Comparison of ENCODE assay signal across 11 mouse cellular contexts in genomic region chr2:68563331-68563730, GRCm38 (mm10). TPM values are rescaled to one million over a fixed set of nuclear protein-coding genes. Genes with fewer than 3 reads are reported as not detected.
DNase-seq lines count a peak whose midpoint lies in the region; ATAC-seq and TF ChIP-seq lines count a peak whose summit lies in the region.
"Had no signal": no experiment of that assay in that cellular context is flagged by ENCODE, and none has a peak within 500 bp of the region (broad histone marks: within the 10 kb centered on the region; RNA-seq: fewer than 3 reads in every experiment).

No protein-coding gene starts in this region.

- no peak overlapping the region for H3K9ac ChIP-seq in intestine, embryonic 15.5 days
- H3K9ac ChIP-seq in intestine, embryonic 16.5 days (ENCODE audit: low read depth, low read length), result no peak overlapping the region
- H3K9ac ChIP-seq in forebrain, postnatal 0 days, result no peak overlapping the region
- no peak overlapping the region for H3K9ac ChIP-seq in midbrain, embryonic 14.5 days (replicated peaks; ENCODE audit: low read length)
- H3K9ac ChIP-seq: embryonic facial prominence, embryonic 12.5 days; stomach, embryonic 15.5 days had no signal

- no peaks in the 10 kb centered on the region for H3K36me3 ChIP-seq in intestine, embryonic 15.5 days
- H3K36me3 ChIP-seq in intestine, embryonic 16.5 days (ENCODE audit: control insufficient read depth, insufficient read depth, low read length), result no peaks in the 10 kb centered on the region
- H3K36me3 ChIP-seq in forebrain, postnatal 0 days (ENCODE audit: insufficient read depth), result no peaks in the 10 kb centered on the region
- no peaks in the 10 kb centered on the region for H3K36me3 ChIP-seq in midbrain, embryonic 14.5 days (ENCODE audit: control insufficient read depth, insufficient read depth, low read length)
- H3K36me3 ChIP-seq: embryonic facial prominence, embryonic 12.5 days; stomach, embryonic 15.5 days had no signal

- H3K27ac ChIP-seq in intestine, embryonic 15.5 days, result no peak overlapping the region
- H3K27ac ChIP-seq in intestine, embryonic 16.5 days (ENCODE audit: low read length), result no peak overlapping the region
- H3K27ac ChIP-seq in forebrain, postnatal 0 days (ENCODE audit: low read depth, low read length), result no peak overlapping the region
- no peak overlapping the region for H3K27ac ChIP-seq in midbrain, embryonic 14.5 days (replicated peaks; ENCODE audit: low read depth, low read length)
- H3K27ac ChIP-seq: embryonic facial prominence, embryonic 12.5 days; stomach, embryonic 15.5 days had no signal

- WGBS in intestine, embryonic 15.5 days, result 9% methylated on average over 3 of the region's 3 CpGs
- 6% methylated on average over 3 of the region's 3 CpGs for WGBS in intestine, embryonic 16.5 days
- 11% methylated on average over 3 of the region's 3 CpGs for WGBS in forebrain, postnatal 0 days
- WGBS in midbrain, embryonic 14.5 days, result 20% methylated on average over 3 of the region's 3 CpGs

- H3K4me3 ChIP-seq in intestine, embryonic 15.5 days (replicated peaks), result no peak overlapping the region
- H3K4me3 ChIP-seq in intestine, embryonic 16.5 days (ENCODE audit: low read length), result no peak overlapping the region
- H3K4me3 ChIP-seq in forebrain, postnatal 0 days (ENCODE audit: low read depth, low read length), result no peak overlapping the region
- no peak overlapping the region for H3K4me3 ChIP-seq in midbrain, embryonic 14.5 days (replicated peaks; ENCODE audit: low read depth, low read length)
- H3K4me3 ChIP-seq: embryonic facial prominence, embryonic 12.5 days; stomach, embryonic 15.5 days had no signal

- H3K4me2 ChIP-seq in intestine, embryonic 15.5 days (replicated peaks), result no peak overlapping the region
- H3K4me2 ChIP-seq in intestine, embryonic 16.5 days (ENCODE audit: low read depth, low read length), result no peak overlapping the region
- no peak overlapping the region for H3K4me2 ChIP-seq in forebrain, postnatal 0 days (ENCODE audit: low read depth)
- H3K4me2 ChIP-seq in midbrain, embryonic 14.5 days (ENCODE audit: low read length), result no peak overlapping the region
- H3K4me2 ChIP-seq: embryonic facial prominence, embryonic 12.5 days; stomach, embryonic 15.5 days had no signal

- peak; percentile 76 for TF ChIP-seq CTCF in forebrain, postnatal 0 days (IDR thresholded peaks at IDR 0.05; ENCODE audit: low read depth)

- H3K27me3 ChIP-seq in intestine, embryonic 15.5 days (replicated peaks), result no peaks in the 10 kb centered on the region
- H3K27me3 ChIP-seq in intestine, embryonic 16.5 days (replicated peaks; ENCODE audit: control insufficient read depth, insufficient read depth, low read length), result no peaks in the 10 kb centered on the region
- no peaks in the 10 kb centered on the region for H3K27me3 ChIP-seq in forebrain, postnatal 0 days (ENCODE audit: insufficient read depth, low read length)
- no peaks in the 10 kb centered on the region for H3K27me3 ChIP-seq in midbrain, embryonic 14.5 days (ENCODE audit: control insufficient read depth, insufficient read depth, low read length)
- H3K27me3 ChIP-seq: embryonic facial prominence, embryonic 12.5 days; stomach, embryonic 15.5 days had no signal

- H3K9me3 ChIP-seq in intestine, embryonic 15.5 days, result no peaks in the 10 kb centered on the region
- no peaks in the 10 kb centered on the region for H3K9me3 ChIP-seq in intestine, embryonic 16.5 days (ENCODE audit: control insufficient read depth, low read length)
- no peaks in the 10 kb centered on the region for H3K9me3 ChIP-seq in forebrain, postnatal 0 days (ENCODE audit: low read length)
- H3K9me3 ChIP-seq in midbrain, embryonic 14.5 days (ENCODE audit: control insufficient read depth, low read length), result no peaks in the 10 kb centered on the region
- H3K9me3 ChIP-seq: embryonic facial prominence, embryonic 12.5 days; stomach, embryonic 15.5 days had no signal

- DNase-seq in brain, adult 2 months (ENCODE audit: low read depth, low spot score), result peak; percentile 73
- peak; percentile 75 for DNase-seq in forebrain, postnatal 0 days
- peak; percentile 61 for DNase-seq in kidney, postnatal 14 days
- DNase-seq in midbrain, embryonic 14.5 days, result peak; percentile 84
- no peak for DNase-seq in urinary bladder, adult 2 months (ENCODE audit: low spot score)

- ATAC-seq in intestine, embryonic 15.5 days, result 0 out of 2 replicates have a peak, but pooled peaks have one; percentile 39
- no peak for ATAC-seq in intestine, embryonic 16.5 days
- peak; percentile 61 for ATAC-seq in CD4-positive, CD25-positive, alpha-beta regulatory T cell, adult 4 months
- peak; percentile 64 for ATAC-seq in forebrain, postnatal 0 days
- peak; percentile 63; the same call in 1 of the 2 replicates for ATAC-seq in midbrain, embryonic 14.5 days (ENCODE audit: low FRiP score, low TSS enrichment)

- no peaks in the 10 kb centered on the region for H3K4me1 ChIP-seq in intestine, embryonic 15.5 days (replicated peaks)
- H3K4me1 ChIP-seq in intestine, embryonic 16.5 days (ENCODE audit: control insufficient read depth, insufficient read depth, low read length), result peaks cover 2% of the 10 kb centered on the region; the same call in 1 of the 2 replicates
- no peaks in the 10 kb centered on the region for H3K4me1 ChIP-seq in forebrain, postnatal 0 days (ENCODE audit: insufficient read depth)
- no peaks in the 10 kb centered on the region for H3K4me1 ChIP-seq in midbrain, embryonic 14.5 days (ENCODE audit: control insufficient read depth, insufficient read depth, low read length)
- H3K4me1 ChIP-seq: embryonic facial prominence, embryonic 12.5 days; stomach, embryonic 15.5 days had no signal

RNA-seq across cellular contexts. Expression of gene 4933409G03Rik, which starts 18.9 kb away (rescaled TPM):
- not detected in 2 replicates for polyA plus RNA-seq in intestine, embryonic 15.5 days (2015; fragmentation: Nextera tagmentation; extraction: Ambion mirVana)
- not detected in 2 replicates for polyA plus RNA-seq in intestine, embryonic 16.5 days (2015; fragmentation: Nextera tagmentation; extraction: Ambion mirVana)
- not detected for polyA plus RNA-seq in CD4-positive, CD25-positive, alpha-beta regulatory T cell, adult 4 months (2017; shearing (Covaris generic))
- not detected in 2 replicates for total RNA-seq in forebrain, postnatal 0 days (2014; rRNA removed)
- polyA plus RNA-seq in forebrain, postnatal 0 days (2015; fragmentation: Nextera tagmentation; extraction: Ambion mirVana), result not detected in 2 replicates
- not detected in 2 replicates for polyA plus RNA-seq in midbrain, embryonic 14.5 days (2014; fragmentation: Nextera tagmentation; extraction: Ambion mirVana)
- not detected in 2 replicates for polyA plus RNA-seq in urinary bladder, adult 2 months (2012; rRNA removed)
- total RNA-seq: left cerebral cortex, postnatal 10 days had no signal
- polyA plus RNA-seq: embryonic facial prominence, embryonic 12.5 days; stomach, embryonic 15.5 days had no signal
